Mouse (Mus musculus): ENCODE results near the gene Ptpn7.

- TF ChIP-seq CTCF (IDR thresholded peaks at IDR 0.05; ENCODE audit: borderline replicate concordance, control insufficient read depth, extremely low read depth, insufficient read depth, low read length, poor library complexity): no peak
- TF ChIP-seq POLR2A (IDR thresholded peaks at IDR 0.05; ENCODE audit: control insufficient read depth, extremely low read depth, insufficient read depth, low read length, poor library complexity): no peak
Measured at GRCm38 (mm10) chr1:135162720-135163119, 30.2 kb downstream of the Ptpn7 start.
